Mouse (Mus musculus): ENCODE results near the gene Depp1. TPM values are rescaled to one million over a fixed set of nuclear protein-coding genes. Genes with fewer than 3 reads are reported as not detected.

The Depp1 gene
- polyA plus RNA-seq, 1 experiment from 2014 or later, result 8.0 TPM

DNA sequence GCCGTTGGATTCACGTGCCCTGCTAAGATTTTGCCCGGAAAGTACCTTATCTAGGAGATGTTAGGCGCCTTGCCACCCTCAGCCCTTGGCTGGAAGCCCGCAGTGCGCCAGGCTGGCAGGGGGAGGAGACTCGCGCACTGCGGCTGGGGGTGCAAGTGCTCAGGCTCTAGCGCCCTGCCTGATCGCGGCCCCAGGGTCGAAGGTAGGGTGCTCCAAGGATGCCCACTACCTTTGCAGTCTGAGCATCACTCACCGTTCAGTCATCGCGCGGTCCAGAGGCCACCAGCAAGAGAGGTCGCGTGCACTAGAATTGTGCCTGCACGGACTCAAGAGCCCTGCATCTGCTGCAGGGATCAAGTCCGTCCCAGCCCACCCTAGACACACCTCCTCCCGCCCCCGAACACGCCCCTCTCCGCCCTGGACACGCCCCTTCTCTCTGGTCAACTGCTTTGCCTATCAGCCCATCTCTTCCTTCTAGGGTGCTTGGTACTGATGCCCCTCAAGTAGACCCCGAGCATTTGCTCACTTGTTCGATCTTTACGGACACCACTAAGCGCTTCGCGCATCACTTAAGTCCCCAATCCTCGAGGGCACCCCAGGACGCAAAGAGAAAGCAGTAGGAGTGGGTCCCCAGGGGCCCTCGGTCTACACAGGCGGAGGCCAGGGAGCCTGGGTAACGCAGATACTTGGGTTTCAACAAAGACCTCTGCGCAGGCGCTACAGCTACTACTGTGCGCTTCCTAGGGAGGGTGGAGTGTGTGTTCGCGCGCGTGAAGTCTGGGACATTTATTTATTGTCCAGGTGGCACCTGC lies 23.3 kb downstream of the Depp1 start, which contains the start of gene Rassf4:
Gene Rassf4 (minus strand): TSS at position 482 of the 812 bp plus-strand sequence.
- Histone ChIP-seq H3K27me3 (no peaks in the 10 kb centered on the region), H3K4me3 (peak within 1 kb of the TSS; percentile 63), H3K4me2 (peak within 1 kb of the TSS; percentile 87), H3K9ac (peak within 1 kb of the TSS; percentile 72), H3K4me1 (replicated peaks) (peaks cover 54% of the 10 kb centered on the region), H3K27ac (peak within 1 kb of the TSS; percentile 65), H3K9me3 (no peaks in the 10 kb centered on the region), H3K36me3 (no peaks in the 10 kb centered on the region)
- under 1% methylated on average over 44 of the region's 44 CpGs for WGBS
- ATAC-seq (ENCODE audit: low FRiP score), result peak; percentile 90

DNA sequence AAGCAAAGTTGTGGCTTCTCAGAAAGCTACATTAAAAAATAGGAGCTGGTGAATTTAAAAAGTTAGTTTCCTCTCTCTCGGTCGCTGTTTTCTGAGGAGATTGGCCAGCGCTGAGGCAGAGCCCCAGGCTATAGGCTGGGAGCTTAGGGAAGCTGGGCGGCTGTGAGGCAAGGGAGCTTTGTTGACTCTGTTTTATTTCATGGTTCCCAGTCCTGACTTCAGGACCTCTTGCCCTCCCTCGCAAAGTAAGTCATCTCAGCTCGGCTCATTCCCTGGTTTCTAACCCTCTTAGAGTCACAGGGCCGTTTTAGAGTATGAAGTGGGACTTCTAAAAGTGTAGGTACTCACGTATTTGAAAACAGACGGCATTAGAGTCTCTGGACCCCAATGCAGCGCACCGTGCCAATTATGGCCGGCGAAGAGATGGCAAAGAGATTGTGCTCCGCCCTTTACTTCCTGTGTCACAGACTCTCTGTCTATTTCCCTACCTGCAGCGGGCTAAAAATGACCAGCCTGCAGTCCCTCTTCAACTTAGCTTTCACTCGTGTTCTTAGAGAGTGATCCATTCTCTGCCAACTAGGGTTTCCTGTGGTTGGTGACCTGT lies 24.0 kb downstream of the Depp1 start:
- no peaks in the 10 kb centered on the region for H3K36me3 ChIP-seq
- H3K9ac ChIP-seq, result peak overlapping the region; percentile 72
- H3K9me3 ChIP-seq, result no peaks in the 10 kb centered on the region
- 26% methylated on average over 16 of the region's 16 CpGs for WGBS
- peaks cover 49% of the 10 kb centered on the region for H3K4me1 ChIP-seq (replicated peaks)
- peak overlapping the region; percentile 87 for H3K4me2 ChIP-seq
- peak overlapping the region; percentile 65 for H3K27ac ChIP-seq
- ATAC-seq (ENCODE audit: low FRiP score), result no peak
- H3K27me3 ChIP-seq, result no peaks in the 10 kb centered on the region
- peak overlapping the region; percentile 63 for H3K4me3 ChIP-seq

DNA sequence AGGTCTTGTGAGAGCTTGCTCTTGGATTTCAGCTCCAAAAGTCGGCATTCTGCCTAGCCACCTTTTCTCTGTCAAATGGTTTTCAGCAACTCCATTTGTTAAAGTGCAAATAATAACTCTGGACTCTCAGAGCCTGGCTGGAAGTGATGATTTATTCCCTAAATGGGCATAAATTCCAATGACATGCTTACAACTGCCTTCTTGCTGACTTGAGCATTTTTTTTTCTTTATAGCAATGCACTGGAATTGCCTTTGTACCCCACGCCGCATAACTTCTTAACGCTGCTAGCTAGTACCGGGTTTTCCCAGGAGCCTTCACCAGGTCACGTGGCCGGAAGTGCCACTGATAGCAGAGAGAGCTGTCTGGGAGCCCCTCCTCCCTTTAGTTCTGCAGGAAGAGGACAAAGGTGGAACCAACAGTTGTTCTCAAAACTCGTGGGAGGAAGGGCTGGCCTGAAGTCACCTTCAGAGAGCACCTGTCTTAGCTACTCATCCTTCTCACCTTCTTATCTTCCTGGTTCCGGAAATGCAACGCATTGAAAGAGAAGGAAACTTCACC lies 26.0 kb downstream of the Depp1 start:
- ATAC-seq (ENCODE audit: low FRiP score), result no peak

DNA sequence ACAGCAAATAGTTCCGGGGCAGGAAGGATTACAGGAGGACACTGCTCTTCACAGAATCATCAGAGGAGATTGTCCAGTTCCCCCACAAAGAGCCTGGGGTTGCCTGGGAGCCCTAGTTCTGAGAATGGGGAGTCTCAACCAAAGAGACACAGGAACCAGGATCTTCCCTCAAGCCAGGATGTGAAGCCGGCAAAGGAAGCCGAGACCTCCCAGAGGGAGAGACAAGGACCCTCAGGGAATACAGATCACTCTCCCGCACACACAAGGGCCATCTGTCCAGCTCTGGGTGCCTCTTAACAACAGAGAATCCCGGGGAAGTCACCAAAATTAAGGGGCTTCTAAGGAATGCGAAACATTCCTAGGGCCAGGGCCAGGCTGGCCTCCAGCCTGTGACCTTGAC lies 26.9 kb downstream of the Depp1 start:
- Histone ChIP-seq H3K36me3 (no peaks in the 10 kb centered on the region), H3K4me2 (no peak overlapping the region), H3K4me1 (replicated peaks) (peaks cover 20% of the 10 kb centered on the region), H3K9ac (no peak overlapping the region), H3K27ac (no peak overlapping the region), H3K9me3 (no peaks in the 10 kb centered on the region), H3K27me3 (no peaks in the 10 kb centered on the region), H3K4me3 (no peak overlapping the region)
- no peak for ATAC-seq (ENCODE audit: low FRiP score)
- WGBS, result 59% methylated on average over 6 of the region's 6 CpGs

More for the DNA sequence above, 26.0 kb downstream of the Depp1 start:
- Histone ChIP-seq H3K4me1 (replicated peaks) (peaks cover 28% of the 10 kb centered on the region), H3K36me3 (no peaks in the 10 kb centered on the region), H3K27ac (no peak overlapping the region), H3K9ac (no peak overlapping the region), H3K4me2 (no peak overlapping the region), H3K27me3 (no peaks in the 10 kb centered on the region), H3K4me3 (no peak overlapping the region), H3K9me3 (no peaks in the 10 kb centered on the region)
- 78% methylated on average over 10 of the region's 10 CpGs for WGBS

- no peak overlapping the region for H3K27ac ChIP-seq
- no peak for ATAC-seq (ENCODE audit: low FRiP score)
- no peak overlapping the region for H3K4me3 ChIP-seq
- H3K9ac ChIP-seq, result no peak overlapping the region
- H3K9me3 ChIP-seq, result no peaks in the 10 kb centered on the region
- no peaks in the 10 kb centered on the region for H3K36me3 ChIP-seq
- no peaks in the 10 kb centered on the region for H3K27me3 ChIP-seq
- WGBS, result 79% methylated on average over 5 of the region's 5 CpGs
- 0 out of 2 replicates have a peak, but pooled peaks cover 2% of the 10 kb centered on the region for H3K4me1 ChIP-seq (replicated peaks)
- no peak overlapping the region for H3K4me2 ChIP-seq
Observed at GRCm38 (mm10) chr6:116679563-116680288, 29.3 kb downstream of the Depp1 start.

DNA sequence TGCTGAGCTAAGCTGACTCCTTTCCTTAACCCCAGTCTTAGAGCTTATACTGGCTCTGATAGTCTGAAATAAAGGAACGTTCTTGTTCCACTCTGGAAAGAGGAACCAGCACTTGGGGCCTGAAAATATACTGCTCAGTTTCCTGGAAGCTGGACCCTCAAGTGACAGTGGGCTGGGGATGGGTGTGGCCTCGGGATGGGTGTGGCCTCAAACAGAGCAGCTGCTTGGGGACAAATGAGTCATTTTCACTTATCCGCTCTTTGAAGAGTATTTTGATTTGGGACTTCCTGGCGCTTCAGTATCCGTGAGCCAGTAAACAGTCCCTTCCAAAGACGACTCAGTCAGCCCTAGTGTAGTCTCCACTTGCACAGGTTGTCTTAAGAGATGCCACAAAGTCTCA lies 31.9 kb downstream of the Depp1 start:
- 60% methylated on average over 6 of the region's 6 CpGs for WGBS
- ATAC-seq (ENCODE audit: low FRiP score), result no peak
- H3K27me3 ChIP-seq, result no peaks in the 10 kb centered on the region
- no peaks in the 10 kb centered on the region for H3K4me1 ChIP-seq (replicated peaks)
- H3K9ac ChIP-seq, result no peak overlapping the region
- no peaks in the 10 kb centered on the region for H3K9me3 ChIP-seq
- H3K4me3 ChIP-seq, result no peak overlapping the region
- no peak overlapping the region for H3K4me2 ChIP-seq
- H3K27ac ChIP-seq, result no peak overlapping the region
- H3K36me3 ChIP-seq, result no peaks in the 10 kb centered on the region

GRCm38 (mm10) chr6:116693639-116694038 lies 43.2 kb downstream of the Depp1 start:
- H3K4me3 ChIP-seq, result no peak overlapping the region
- no peaks in the 10 kb centered on the region for H3K9me3 ChIP-seq
- H3K4me2 ChIP-seq, result no peak overlapping the region
- H3K36me3 ChIP-seq, result no peaks in the 10 kb centered on the region
- no peak overlapping the region for H3K9ac ChIP-seq
- no peaks in the 10 kb centered on the region for H3K27me3 ChIP-seq
- no peaks in the 10 kb centered on the region for H3K4me1 ChIP-seq (replicated peaks)
- H3K27ac ChIP-seq, result no peak overlapping the region
- ATAC-seq (ENCODE audit: low FRiP score), result no peak
- WGBS, result 89% methylated on average over 4 of the region's 4 CpGs

- H3K4me3 ChIP-seq, result no peak overlapping the region
- no peak overlapping the region for H3K4me2 ChIP-seq
- no peaks in the 10 kb centered on the region for H3K27me3 ChIP-seq
- no peak for ATAC-seq (ENCODE audit: low FRiP score)
- no peak overlapping the region for H3K9ac ChIP-seq
- H3K36me3 ChIP-seq, result no peaks in the 10 kb centered on the region
- H3K4me1 ChIP-seq (replicated peaks), result no peaks in the 10 kb centered on the region
- no peak overlapping the region for H3K27ac ChIP-seq
- WGBS, result 74% methylated on average over 3 of the region's 3 CpGs
- no peaks in the 10 kb centered on the region for H3K9me3 ChIP-seq
Observed at GRCm38 (mm10) chr6:116694346-116694745, 43.9 kb downstream of the Depp1 start.

- H3K4me3 ChIP-seq, result no peak overlapping the region
- no peak overlapping the region for H3K4me2 ChIP-seq
- 49% methylated on average over 2 of the region's 2 CpGs for WGBS
- H3K27me3 ChIP-seq, result no peaks in the 10 kb centered on the region
- no peak overlapping the region for H3K9ac ChIP-seq
- H3K36me3 ChIP-seq, result no peaks in the 10 kb centered on the region
- no peak overlapping the region for H3K27ac ChIP-seq
- ATAC-seq (ENCODE audit: low FRiP score), result no peak
- no peaks in the 10 kb centered on the region for H3K4me1 ChIP-seq (replicated peaks)
- H3K9me3 ChIP-seq, result no peaks in the 10 kb centered on the region
Observed at GRCm38 (mm10) chr6:116697413-116697812, 47.0 kb downstream of the Depp1 start.

GRCm38 (mm10) chr6:116697896-116698425 lies 47.6 kb downstream of the Depp1 start:
- no peaks in the 10 kb centered on the region for H3K36me3 ChIP-seq
- no peak overlapping the region for H3K27ac ChIP-seq
- no peaks in the 10 kb centered on the region for H3K27me3 ChIP-seq
- no peak overlapping the region for H3K4me3 ChIP-seq
- no peaks in the 10 kb centered on the region for H3K4me1 ChIP-seq (replicated peaks)
- no peaks in the 10 kb centered on the region for H3K9me3 ChIP-seq
- WGBS, result 89% methylated on average over 4 of the region's 4 CpGs
- no peak overlapping the region for H3K4me2 ChIP-seq
- no peak for ATAC-seq (ENCODE audit: low FRiP score)
- H3K9ac ChIP-seq, result no peak overlapping the region

DNA sequence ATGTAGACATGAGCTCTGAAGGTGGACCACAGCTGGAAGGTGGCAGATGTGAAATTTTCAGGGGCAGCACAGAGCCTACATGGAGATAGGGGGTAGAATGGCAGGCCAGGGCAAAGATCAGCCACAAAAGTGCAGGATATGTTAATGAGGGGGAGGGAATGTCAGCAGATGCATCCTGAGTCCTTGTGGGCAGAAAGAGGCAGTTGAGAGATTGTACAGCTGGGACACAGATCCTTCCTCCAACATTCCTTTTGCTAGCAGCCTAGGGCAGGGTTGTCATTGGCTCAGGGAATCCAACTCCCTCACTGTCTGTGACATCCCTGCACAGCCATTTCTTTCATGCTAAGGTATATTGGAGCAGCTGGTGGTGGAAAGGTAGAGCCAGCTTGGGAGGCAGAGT lies 50.4 kb downstream of the Depp1 start:
- H3K4me2 ChIP-seq, result no peak overlapping the region
- H3K9me3 ChIP-seq, result no peaks in the 10 kb centered on the region
- no peak overlapping the region for H3K4me3 ChIP-seq
- H3K27ac ChIP-seq, result no peak overlapping the region
- ATAC-seq (ENCODE audit: low FRiP score), result no peak
- no peaks in the 10 kb centered on the region for H3K27me3 ChIP-seq
- 0 out of 2 replicates have a peak, but pooled peaks cover 3% of the 10 kb centered on the region for H3K4me1 ChIP-seq (replicated peaks)
- no peak overlapping the region for H3K9ac ChIP-seq
- no peaks in the 10 kb centered on the region for H3K36me3 ChIP-seq

Measured in hindbrain, embryonic 13.5 days (tissue).